Mouse (Mus musculus) G1E-ER4 (cell line): ENCODE results near the gene Mpzl3. TPM values are rescaled to one million over a fixed set of nuclear protein-coding genes. Genes with fewer than 3 reads are reported as not detected.

Experiments used
- GATA1 ChIP-seq: IDR thresholded peaks from one replicate; pipeline ENCODE4 v1.8.0; 2012; ENCODE audit warnings: low read length, inconsistent platforms
- polyA plus RNA-seq: library from polyadenylated mRNA; stranded (reverse); fragments of >175 nt; gene quantifications from 2 replicates; pipeline ENCODE4 v1.2.3, GENCODE M21; 2012

The Mpzl3 gene
- polyA plus RNA-seq, 1 experiment: 0.02 TPM

- TF ChIP-seq GATA1: no peak
Measured at GRCm38 (mm10) chr9:45040066-45040845, 14.7 kb upstream of the Mpzl3 start.

GRCm38 (mm10) chr9:45041131-45041838 is 13.7 kb upstream of the Mpzl3 start:
- TF ChIP-seq GATA1: peak; percentile 73

GRCm38 (mm10) chr9:45042056-45042720 is 12.8 kb upstream of the Mpzl3 start:
- TF ChIP-seq GATA1: no peak

GRCm38 (mm10) chr9:45042947-45043346 is 12.0 kb upstream of the Mpzl3 start:
- TF ChIP-seq GATA1: no peak

GRCm38 (mm10) chr9:45046973-45047372 is 8.0 kb upstream of the Mpzl3 start:
- TF ChIP-seq GATA1: no peak

- no peak for TF ChIP-seq GATA1
Measured at GRCm38 (mm10) chr9:45048511-45048910, 6.5 kb upstream of the Mpzl3 start.

GRCm38 (mm10) chr9:45049731-45050130 is 5.3 kb upstream of the Mpzl3 start:
- no peak for TF ChIP-seq GATA1

- no peak for TF ChIP-seq GATA1
Measured at GRCm38 (mm10) chr9:45050301-45050700, 4.7 kb upstream of the Mpzl3 start.

- no peak for TF ChIP-seq GATA1
Measured at GRCm38 (mm10) chr9:45058304-45058940, 3.4 kb downstream of the Mpzl3 start.

GRCm38 (mm10) chr9:45060151-45060550 is 5.2 kb downstream of the Mpzl3 start:
- no peak for TF ChIP-seq GATA1

GRCm38 (mm10) chr9:45062677-45063076 is 7.7 kb downstream of the Mpzl3 start:
- no peak for TF ChIP-seq GATA1

GRCm38 (mm10) chr9:45064421-45064820 is 9.4 kb downstream of the Mpzl3 start:
- no peak for TF ChIP-seq GATA1

- no peak for TF ChIP-seq GATA1
Measured at GRCm38 (mm10) chr9:45066735-45067134, 11.7 kb downstream of the Mpzl3 start.

- no peak for TF ChIP-seq GATA1
Measured at GRCm38 (mm10) chr9:45071800-45072199, 16.8 kb downstream of the Mpzl3 start.

- no peak for TF ChIP-seq GATA1
Measured at GRCm38 (mm10) chr9:45077859-45078258, 22.9 kb downstream of the Mpzl3 start.

GRCm38 (mm10) chr9:45079011-45079410 is 24.0 kb downstream of the Mpzl3 start, which contains the start of gene Jaml:
TSS of gene Jaml (plus strand) at chr9:45079183.
- no peak for TF ChIP-seq GATA1
